Mouse (Mus musculus): Measurements from ENCODE around the gene Gga3. TPM values are rescaled to one million over a fixed set of nuclear protein-coding genes. Genes with fewer than 3 reads are reported as not detected.
A peak's percentile ranks its signal among the peaks of the same experiment; 100 is the strongest.

Gene Gga3
- polyA plus RNA-seq, 1 experiment from 2014 or later: 10.8 TPM

GRCm38 (mm10) chr11:115627705-115628464, 24.0 kb upstream of the Gga3 start, which contains the start of gene Slc25a19:
Gene Slc25a19 (minus strand): TSS chr11:115628295.
- Histone ChIP-seq H3K27ac (peak within 1 kb of the TSS; percentile 75; the same call in 1 of the 2 replicates), H3K9me3 (replicated peaks; ENCODE audit: low read length) (no peaks in the 10 kb centered on the region), H3K4me2 (ENCODE audit: low read length) (peak within 1 kb of the TSS; percentile 90), H3K4me3 (replicated peaks; ENCODE audit: low read depth, low read length) (peak within 1 kb of the TSS; percentile 71), H3K9ac (ENCODE audit: low read depth, low read length) (peak within 1 kb of the TSS; percentile 67), H3K27me3 (ENCODE audit: insufficient read depth, low read length) (no peaks in the 10 kb centered on the region), H3K36me3 (ENCODE audit: insufficient read depth, low read length) (0 out of 2 replicates have a peak, but pooled peaks cover 2% of the 10 kb centered on the region), H3K4me1 (replicated peaks; ENCODE audit: insufficient read depth, low read length) (no peaks in the 10 kb centered on the region)
- no peak for TF ChIP-seq CTCF (IDR thresholded peaks at IDR 0.05; ENCODE audit: low read depth)
- under 1% methylated on average over 47 of the region's 47 CpGs for WGBS
- ATAC-seq (replicated peaks; ENCODE audit: low FRiP score, low read depth): peak; percentile 97
- DNase-seq (ENCODE audit: low spot score): peak; percentile 100

GRCm38 (mm10) chr11:115626824-115627616, 23.2 kb upstream of the Gga3 start:
- no peak for TF ChIP-seq CTCF (IDR thresholded peaks at IDR 0.05; ENCODE audit: low read depth)
- WGBS: 36% methylated on average over 11 of the region's 11 CpGs
- peak overlapping the region; percentile 75 for H3K27ac ChIP-seq

GRCm38 (mm10) chr11:115625877-115626276, 22.0 kb upstream of the Gga3 start:
- Histone ChIP-seq H3K4me3 (replicated peaks; ENCODE audit: low read depth, low read length) (no peak overlapping the region), H3K27ac (peak overlapping the region; percentile 85)

More at GRCm38 (mm10) chr11:115626824-115627616, 23.2 kb upstream of the Gga3 start:
- DNase-seq (ENCODE audit: low spot score): no peak
- H3K4me1 ChIP-seq (replicated peaks; ENCODE audit: insufficient read depth, low read length): no peaks in the 10 kb centered on the region
- H3K9me3 ChIP-seq (replicated peaks; ENCODE audit: low read length): no peaks in the 10 kb centered on the region
- 0 out of 2 replicates have a peak, but pooled peaks cover 11% of the 10 kb centered on the region for H3K36me3 ChIP-seq (ENCODE audit: insufficient read depth, low read length)
- no peaks in the 10 kb centered on the region for H3K27me3 ChIP-seq (ENCODE audit: insufficient read depth, low read length)
- H3K9ac ChIP-seq (ENCODE audit: low read depth, low read length): peak overlapping the region; percentile 67
- ATAC-seq (replicated peaks; ENCODE audit: low FRiP score, low read depth): no peak
- H3K4me2 ChIP-seq (ENCODE audit: low read length): peak overlapping the region; percentile 90
- H3K4me3 ChIP-seq (replicated peaks; ENCODE audit: low read depth, low read length): peak overlapping the region; percentile 71

GRCm38 (mm10) chr11:115623487-115624070, 19.7 kb upstream of the Gga3 start:
- ATAC-seq (replicated peaks; ENCODE audit: low FRiP score, low read depth): no peak

More at GRCm38 (mm10) chr11:115625877-115626276, 22.0 kb upstream of the Gga3 start:
- peak overlapping the region; percentile 6; the same call in 1 of the 2 replicates for H3K9ac ChIP-seq (ENCODE audit: low read depth, low read length)
- TF ChIP-seq CTCF (IDR thresholded peaks at IDR 0.05; ENCODE audit: low read depth): no peak
- DNase-seq (ENCODE audit: low spot score) (peak; percentile 75), ATAC-seq (replicated peaks; ENCODE audit: low FRiP score, low read depth) (0 out of 2 replicates have a peak, but pooled peaks have one; percentile 4)
- peaks cover 12% of the 10 kb centered on the region; the same call in 1 of the 2 replicates for H3K36me3 ChIP-seq (ENCODE audit: insufficient read depth, low read length)
- H3K4me2 ChIP-seq (ENCODE audit: low read length): peak overlapping the region; percentile 11; the same call in 1 of the 2 replicates
- H3K27me3 ChIP-seq (ENCODE audit: insufficient read depth, low read length): no peaks in the 10 kb centered on the region
- H3K4me1 ChIP-seq (replicated peaks; ENCODE audit: insufficient read depth, low read length): no peaks in the 10 kb centered on the region
- 28% methylated on average over 9 of the region's 9 CpGs for WGBS
- H3K9me3 ChIP-seq (replicated peaks; ENCODE audit: low read length): no peaks in the 10 kb centered on the region

GRCm38 (mm10) chr11:115619949-115620348, 16.1 kb upstream of the Gga3 start:
- Histone ChIP-seq H3K4me1 (replicated peaks; ENCODE audit: insufficient read depth, low read length) (no peaks in the 10 kb centered on the region), H3K27me3 (ENCODE audit: insufficient read depth, low read length) (no peaks in the 10 kb centered on the region), H3K4me2 (ENCODE audit: low read length) (no peak overlapping the region), H3K9ac (ENCODE audit: low read depth, low read length) (no peak overlapping the region), H3K4me3 (replicated peaks; ENCODE audit: low read depth, low read length) (no peak overlapping the region), H3K9me3 (replicated peaks; ENCODE audit: low read length) (no peaks in the 10 kb centered on the region), H3K36me3 (ENCODE audit: insufficient read depth, low read length) (peaks cover 37% of the 10 kb centered on the region), H3K27ac (no peak overlapping the region)
- no peak for ATAC-seq (replicated peaks; ENCODE audit: low FRiP score, low read depth)
- no peak for TF ChIP-seq CTCF (IDR thresholded peaks at IDR 0.05; ENCODE audit: low read depth)
- WGBS: 92% methylated on average over 7 of the region's 7 CpGs
- DNase-seq (ENCODE audit: low spot score): no peak

More at GRCm38 (mm10) chr11:115623487-115624070, 19.7 kb upstream of the Gga3 start:
- H3K27me3 ChIP-seq (ENCODE audit: insufficient read depth, low read length): no peaks in the 10 kb centered on the region
- 68% methylated on average over 9 of the region's 9 CpGs for WGBS
- DNase-seq (ENCODE audit: low spot score): peak; percentile 54
- H3K27ac ChIP-seq: no peak overlapping the region
- peaks cover 22% of the 10 kb centered on the region for H3K36me3 ChIP-seq (ENCODE audit: insufficient read depth, low read length)
- H3K4me3 ChIP-seq (replicated peaks; ENCODE audit: low read depth, low read length): no peak overlapping the region
- no peaks in the 10 kb centered on the region for H3K9me3 ChIP-seq (replicated peaks; ENCODE audit: low read length)
- peak; percentile 64 for TF ChIP-seq CTCF (IDR thresholded peaks at IDR 0.05; ENCODE audit: low read depth)
- H3K9ac ChIP-seq (ENCODE audit: low read depth, low read length): no peak overlapping the region
- H3K4me2 ChIP-seq (ENCODE audit: low read length): no peak overlapping the region
- no peaks in the 10 kb centered on the region for H3K4me1 ChIP-seq (replicated peaks; ENCODE audit: insufficient read depth, low read length)

All from kidney, postnatal 0 days (tissue).